Mouse (Mus musculus) c-Kit-positive CD71-positive TER-119-negative erythroid progenitor cells, embryonic 14.5 days (primary cell): ENCODE measurements around the gene Bmp5.

ENCODE experiments used
- DNase-seq: peaks from one replicate; pipeline ENCODE4 v3.0.0-alpha.2; 2013; ENCODE audit warnings: low read depth

Gene Bmp5

GRCm38 (mm10) chr9:75840841-75841240 lies 65.7 kb downstream of the Bmp5 start:
- no peak for DNase-seq

- DNase-seq: no peak
These were observed 70.8 kb downstream of the Bmp5 start for GRCm38 (mm10) chr9:75846010-75846409.

- no peak for DNase-seq
These were observed 75.6 kb downstream of the Bmp5 start for GRCm38 (mm10) chr9:75850670-75851228.

- no peak for DNase-seq
These were observed 83.0 kb downstream of the Bmp5 start for GRCm38 (mm10) chr9:75858161-75858560.

- no peak for DNase-seq
These were observed 83.8 kb downstream of the Bmp5 start for GRCm38 (mm10) chr9:75858939-75859338.

GRCm38 (mm10) chr9:75870332-75871177 lies 95.4 kb downstream of the Bmp5 start:
- no peak for DNase-seq

- DNase-seq: no peak
These were observed 101.2 kb downstream of the Bmp5 start for GRCm38 (mm10) chr9:75876333-75876732.

- no peak for DNase-seq
These were observed 108.5 kb downstream of the Bmp5 start for GRCm38 (mm10) chr9:75883481-75884190.

- DNase-seq: no peak
These were observed 111.8 kb downstream of the Bmp5 start for GRCm38 (mm10) chr9:75886801-75887544.

GRCm38 (mm10) chr9:75896918-75897317 lies 121.8 kb downstream of the Bmp5 start:
- no peak for DNase-seq

- peak; percentile 33 for DNase-seq
These were observed 122.9 kb downstream of the Bmp5 start for GRCm38 (mm10) chr9:75898022-75898421.

GRCm38 (mm10) chr9:75901219-75901618 lies 126.1 kb downstream of the Bmp5 start:
- DNase-seq: no peak

- no peak for DNase-seq
These were observed 130.3 kb downstream of the Bmp5 start for GRCm38 (mm10) chr9:75905497-75905896.

- DNase-seq: no peak
These were observed 135.1 kb downstream of the Bmp5 start for GRCm38 (mm10) chr9:75910112-75910799.

GRCm38 (mm10) chr9:75911542-75911941 lies 136.4 kb downstream of the Bmp5 start:
- DNase-seq: no peak

GRCm38 (mm10) chr9:75916027-75916426 lies 140.9 kb downstream of the Bmp5 start:
- no peak for DNase-seq

- DNase-seq: peak; percentile 14
These were observed 152.2 kb downstream of the Bmp5 start for GRCm38 (mm10) chr9:75927196-75927880.

GRCm38 (mm10) chr9:75928068-75928467 lies 152.9 kb downstream of the Bmp5 start:
- DNase-seq: no peak

GRCm38 (mm10) chr9:75944663-75945062 lies 169.5 kb downstream of the Bmp5 start:
- no peak for DNase-seq
